Mouse (Mus musculus) liver (tissue): ENCODE data around the gene Acot13.
A peak's percentile ranks its signal among the peaks of the same experiment; 100 is the strongest.
"Not testable (repeated sequence)": the region's sequence is repeated elsewhere in the genome, so short reads cannot be mapped to it uniquely, and the experiment has no call there.

Experiments
- DNase-seq: peaks from one replicate; pipeline ENCODE4 v3.0.0-alpha.2; 2020; ENCODE audit warnings: mixed read lengths

The Acot13 gene

GRCm38 (mm10) chr13:24831353-24832130 is at the start of gene Acot13, which contains the start of gene Tdp2:
TSS of gene Acot13 (minus strand) at chr13:24831540.
TSS of gene Tdp2 (plus strand) at chr13:24831679.
- DNase-seq: peak; percentile 100

DNA sequence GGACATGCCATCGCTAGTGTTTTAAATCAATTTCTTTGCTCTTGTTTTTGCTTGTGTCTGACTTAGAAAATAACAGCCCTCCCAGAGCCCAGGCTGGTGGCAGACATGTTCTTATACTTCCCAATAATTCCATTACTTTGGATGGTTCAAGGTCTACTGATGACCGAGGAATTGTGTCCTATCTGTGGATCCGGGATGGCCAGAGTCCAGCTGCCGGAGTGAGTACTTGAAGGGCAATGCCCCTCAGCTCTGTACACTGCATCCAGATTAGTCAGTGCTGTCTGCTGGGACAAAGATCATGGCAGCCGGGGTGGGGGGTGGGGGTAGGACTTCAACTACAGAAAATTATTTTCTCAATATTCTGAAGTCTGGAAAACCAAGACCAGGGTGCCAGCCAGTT is 49.4 kb upstream of the Acot13 start:
- no peak for DNase-seq

GRCm38 (mm10) chr13:24880208-24880607 is 48.9 kb upstream of the Acot13 start:
- no peak for DNase-seq

- DNase-seq: no peak
These were observed 48.2 kb upstream of the Acot13 start for GRCm38 (mm10) chr13:24879359-24880040.

- no peak for DNase-seq
These were observed 36.9 kb upstream of the Acot13 start for GRCm38 (mm10) chr13:24868233-24868632.

GRCm38 (mm10) chr13:24867789-24868188 is 36.4 kb upstream of the Acot13 start:
- no peak for DNase-seq

- DNase-seq: no peak
These were observed 35.4 kb upstream of the Acot13 start for GRCm38 (mm10) chr13:24866430-24867402.

GRCm38 (mm10) chr13:24862520-24862919 is 31.2 kb upstream of the Acot13 start:
- DNase-seq: peak; percentile 78

DNA sequence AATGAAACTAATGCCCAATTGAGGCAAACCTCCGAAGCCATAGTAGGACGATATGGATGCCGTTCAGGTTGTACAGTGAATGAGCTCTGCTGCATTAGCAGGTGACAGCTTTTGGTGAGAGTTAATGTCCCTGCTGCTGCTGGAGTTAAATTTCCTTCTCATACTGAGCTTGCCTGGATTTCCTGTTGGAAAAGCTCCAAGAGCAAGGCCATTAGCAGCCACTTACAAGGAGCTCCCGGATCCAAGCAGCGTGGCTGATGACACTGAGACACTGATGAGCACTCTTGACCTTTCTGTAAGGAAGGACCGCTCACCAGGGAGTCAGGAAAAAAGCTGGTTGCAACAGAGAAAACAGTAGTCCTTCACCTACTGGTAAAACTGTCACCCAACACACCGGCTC is 30.7 kb upstream of the Acot13 start:
- no peak for DNase-seq

GRCm38 (mm10) chr13:24861084-24861483 is 29.7 kb upstream of the Acot13 start:
- no peak for DNase-seq

- no peak for DNase-seq
These were observed 27.8 kb upstream of the Acot13 start for GRCm38 (mm10) chr13:24859115-24859514.

GRCm38 (mm10) chr13:24852570-24852969 is 21.2 kb upstream of the Acot13 start:
- no peak for DNase-seq

DNA sequence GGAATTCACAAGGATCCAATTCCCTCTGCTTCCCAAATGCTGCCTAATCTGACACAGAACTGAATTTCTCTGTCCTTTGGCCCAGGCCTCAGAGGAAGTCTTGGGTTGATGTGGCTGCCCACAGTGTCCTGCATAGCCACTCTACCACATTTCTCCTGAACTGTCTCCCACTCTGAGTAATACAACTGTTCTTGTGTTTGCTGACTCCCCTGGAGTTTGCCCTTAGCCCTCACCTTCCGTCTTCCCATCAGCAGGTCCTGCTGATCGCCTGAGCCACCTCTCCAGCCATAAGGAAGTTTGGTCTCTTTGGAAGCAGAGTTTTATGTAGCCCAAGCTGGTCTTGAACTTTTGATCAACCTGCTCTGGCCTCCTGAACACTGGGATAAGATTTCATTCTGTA is 20.6 kb upstream of the Acot13 start:
- no peak for DNase-seq

GRCm38 (mm10) chr13:24849318-24849717 is 18.0 kb upstream of the Acot13 start:
- no peak for DNase-seq

DNA sequence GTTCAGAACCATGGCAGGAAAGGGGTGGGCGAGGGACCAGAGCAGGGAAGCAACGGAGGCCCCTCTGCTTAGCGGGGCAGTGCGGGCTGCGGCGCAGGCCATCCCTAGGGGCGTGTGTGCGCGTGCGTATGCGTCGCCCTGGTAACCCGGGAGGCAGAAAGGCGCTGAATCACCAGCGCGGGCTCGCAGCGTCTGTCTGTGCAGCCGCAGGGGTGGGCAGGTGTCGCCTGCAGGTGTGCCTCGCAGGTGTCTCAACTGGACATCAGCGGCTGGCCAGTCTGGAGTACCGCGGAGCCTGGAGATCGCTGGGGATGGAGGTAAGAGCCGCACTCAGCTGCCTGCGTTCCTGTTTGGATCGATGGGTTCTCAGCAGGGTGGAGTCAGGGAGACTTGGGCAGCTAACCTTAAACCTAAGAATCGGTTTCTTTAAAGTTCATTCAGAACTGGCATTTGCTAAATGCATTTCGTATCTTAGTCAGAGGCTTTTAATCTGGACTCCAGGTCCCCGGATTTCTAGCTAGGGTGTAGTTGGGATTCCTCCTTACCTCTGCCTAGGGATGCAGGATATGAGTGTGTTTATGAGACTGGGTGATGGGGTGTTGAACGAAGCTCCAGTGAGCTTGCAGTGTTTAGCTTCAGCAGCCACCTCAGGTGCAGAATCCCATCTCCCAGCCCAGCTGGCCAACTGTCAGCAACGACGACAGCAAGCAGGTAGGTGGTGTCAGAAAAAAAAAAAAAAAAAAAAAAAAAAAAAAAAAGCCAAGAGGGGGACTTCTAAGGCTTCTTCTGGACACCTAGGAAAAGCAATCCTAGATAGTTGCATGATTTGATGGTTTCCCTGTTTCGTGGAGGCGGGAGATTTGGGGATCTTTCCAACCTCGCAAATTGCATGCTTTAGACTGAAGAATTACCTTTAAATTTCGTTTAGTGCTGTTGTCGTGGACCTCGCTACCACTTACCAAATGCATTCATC is 13.9 kb upstream of the Acot13 start, which contains the start of gene D130043K22Rik:
TSS of gene D130043K22Rik (plus strand) at position 153 of the 973 bp plus-strand sequence.
- DNase-seq: peak; percentile 52

DNA sequence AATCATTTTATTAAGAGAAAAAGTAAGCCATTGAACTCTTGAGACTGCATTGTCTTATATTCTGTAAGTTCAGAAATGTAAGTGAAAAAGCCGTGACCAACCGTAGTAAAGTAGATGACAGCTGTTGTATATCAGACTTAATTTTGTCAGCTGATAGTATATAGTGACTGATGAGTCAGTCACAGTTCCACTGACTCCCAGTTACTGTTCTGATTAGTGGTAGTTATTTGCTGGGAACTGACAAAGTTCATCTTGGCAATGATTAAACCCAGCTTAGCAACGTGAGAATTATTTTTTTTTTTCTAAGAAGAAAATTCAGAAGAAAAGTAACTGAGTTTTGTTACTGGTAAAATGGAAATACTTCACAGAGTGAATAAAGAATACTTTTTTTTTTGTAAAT is 10.4 kb upstream of the Acot13 start:
- DNase-seq: no peak

DNA sequence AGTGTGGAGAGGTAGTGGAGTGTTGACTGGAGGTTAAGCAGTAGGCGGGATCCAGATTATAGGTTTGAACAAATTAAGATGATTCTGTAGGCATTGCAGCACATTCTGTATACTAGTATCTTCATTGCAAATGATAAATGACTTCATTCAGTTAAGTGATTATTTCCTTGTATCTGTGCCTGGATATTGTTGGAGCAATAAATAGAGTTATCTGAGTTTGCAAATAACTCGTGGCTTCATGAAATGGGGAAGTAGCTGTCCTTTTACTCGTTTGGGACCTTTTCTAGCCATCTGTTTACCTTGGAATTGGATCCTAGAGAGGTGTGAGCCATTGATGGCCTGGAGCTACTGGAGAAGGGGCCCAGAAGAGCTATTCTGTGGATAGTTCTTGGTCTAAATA is 8.5 kb upstream of the Acot13 start:
- DNase-seq: no peak

DNA sequence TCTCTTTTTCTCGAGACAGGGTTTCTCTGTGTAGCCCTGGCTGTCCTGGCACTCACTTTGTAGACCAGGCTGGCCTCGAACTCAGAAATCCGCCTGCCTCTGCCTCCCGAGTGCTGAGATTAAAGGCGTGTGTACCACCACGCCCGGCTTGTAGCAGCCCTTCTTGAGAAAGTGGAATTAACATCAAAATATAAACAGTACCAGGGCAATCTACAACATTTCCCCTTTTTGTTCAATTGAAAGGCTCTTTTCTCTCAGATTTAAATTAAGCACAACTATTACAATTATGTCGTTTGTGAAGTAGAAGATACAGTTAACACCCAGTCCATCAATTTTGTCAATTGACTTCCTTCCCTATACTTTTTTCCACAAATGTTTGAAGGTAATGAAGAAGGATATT is 6.4 kb upstream of the Acot13 start:
- DNase-seq: not testable (repeated sequence)

- DNase-seq: no peak
These were observed 1.4 kb upstream of the Acot13 start for GRCm38 (mm10) chr13:24832811-24833155.

GRCm38 (mm10) chr13:24832131-24832810 is 931 bp upstream of the Acot13 start:
- DNase-seq: no peak

GRCm38 (mm10) chr13:24830756-24831352 is 486 bp downstream of the Acot13 start:
- DNase-seq: peak; percentile 30
